Mouse (Mus musculus) midbrain, embryonic 11.5 days (tissue): ENCODE measurements around the gene Frem2. TPM values are rescaled to one million over a fixed set of nuclear protein-coding genes. Genes with fewer than 3 reads are reported as not detected.

ENCODE experiments used
- ATAC-seq: fragments of 200-750 bp; cut with Nextera tagmentation; 2 replicates; pipeline ENCODE4 v1.8.0; 2017; ENCODE audit warnings: moderate TSS enrichment, moderate library complexity; ENCODE audit not compliant: low FRiP score
- DNase-seq: peaks from one replicate; pipeline ENCODE4 v3.0.0; 2015; ENCODE audit warnings: low spot score; ENCODE audit errors: missing footprints
- H3K27ac ChIP-seq: fragments of 300-500 bp; sonication (generic); 2 replicates; pipeline ENCODE4 v1.5.1; 2014; ENCODE audit warnings: low read depth, low read length
- H3K27me3 ChIP-seq: fragments of 300-500 bp; sonication (generic); 2 replicates; pipeline ENCODE4 v1.6.1; 2014; ENCODE audit warnings: mild to moderate bottlenecking, low read length, moderate library complexity, mixed read lengths; ENCODE audit not compliant: control insufficient read depth, insufficient read depth
- H3K36me3 ChIP-seq: fragments of 300-500 bp; sonication (generic); 2 replicates; pipeline ENCODE4 v1.6.1; 2014; ENCODE audit warnings: mild to moderate bottlenecking, low read length, moderate library complexity, mixed read lengths; ENCODE audit not compliant: control insufficient read depth, insufficient read depth
- H3K4me1 ChIP-seq: fragments of 300-500 bp; sonication (generic); 2 replicates; pipeline ENCODE4 v1.6.1; 2014; ENCODE audit warnings: low read length; ENCODE audit not compliant: control insufficient read depth, insufficient read depth
- H3K4me2 ChIP-seq: fragments of 300-500 bp; sonication (generic); 2 replicates; pipeline ENCODE4 v1.6.1; 2014; ENCODE audit warnings: mild to moderate bottlenecking, moderate library complexity
- H3K4me3 ChIP-seq: fragments of 300-500 bp; sonication (generic); 2 replicates; pipeline ENCODE4 v1.5.1; 2014; ENCODE audit warnings: low read depth, low read length
- H3K9ac ChIP-seq: fragments of 300-500 bp; sonication (generic); 2 replicates; pipeline ENCODE4 v1.6.1; 2014; ENCODE audit warnings: low read length
- H3K9me3 ChIP-seq: fragments of 300-500 bp; sonication (generic); 2 replicates; pipeline ENCODE4 v1.6.1; 2016; ENCODE audit warnings: low read length; ENCODE audit not compliant: control insufficient read depth
- WGBS: fragments of 180-500 bp; shearing (Covaris S2); extraction: QIAGEN DNeasy Blood & Tissue Kit; methylation state at CpG from one replicate; pipeline ENCODE4 v1.1.7; 2014; 5-methylcytosine and 5-hydroxymethylcytosine counted together
- polyA plus RNA-seq: library from polyadenylated mRNA; unstranded; fragments of >200 nt; fragmentation: Nextera tagmentation; extraction: Ambion mirVana; gene quantifications from 2 replicates; pipeline ENCODE4 v1.2.1, GENCODE M21; 2014

Gene Frem2
- polyA plus RNA-seq, 1 experiment from 2014 or later, result 1.7 TPM

DNA sequence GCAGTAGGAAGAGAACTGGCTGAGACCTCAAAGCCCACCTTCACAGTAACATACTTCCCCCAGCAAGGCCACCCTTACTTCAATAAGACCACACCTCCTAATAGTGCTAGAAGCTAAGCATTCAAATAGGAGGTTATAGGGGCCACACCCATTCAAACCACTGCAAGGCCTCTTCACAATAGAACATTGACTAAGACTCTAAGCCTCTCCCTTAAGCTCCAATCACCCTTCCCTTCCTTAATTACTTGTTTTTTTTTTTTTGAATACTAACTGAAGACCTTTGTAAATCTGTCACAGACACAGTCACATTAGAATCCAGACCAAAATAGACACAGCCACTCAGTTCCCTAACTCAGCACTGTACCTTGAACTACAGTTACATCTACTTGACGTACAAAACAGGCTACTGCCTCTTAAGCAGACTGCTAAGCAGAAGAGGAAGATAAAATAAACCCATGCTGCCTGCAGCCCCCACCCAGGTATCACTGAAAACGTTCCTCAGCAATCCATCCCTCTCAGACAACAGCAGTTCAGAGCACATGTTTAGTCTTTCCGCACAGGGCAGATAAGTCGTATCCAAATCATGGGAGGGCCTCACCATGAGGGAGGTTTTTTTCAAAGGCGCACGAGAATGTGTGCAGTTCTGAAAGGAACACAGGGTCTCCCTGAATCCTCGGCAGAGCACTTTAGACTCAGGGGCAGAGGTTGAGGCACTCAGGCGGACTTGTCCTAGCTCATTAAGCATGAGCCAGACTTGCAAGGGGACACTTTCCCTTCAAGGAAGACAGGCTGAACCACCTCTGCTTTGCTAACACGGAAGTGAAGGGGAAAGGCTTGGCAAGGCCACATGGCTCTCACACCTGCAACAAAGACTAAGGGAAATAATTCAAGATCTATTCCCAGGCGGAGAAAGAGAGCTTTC is 101.9 kb downstream of the Frem2 start:
- H3K36me3 ChIP-seq, result no peaks in the 10 kb centered on the region
- no peak overlapping the region for H3K9ac ChIP-seq
- H3K9me3 ChIP-seq, result no peaks in the 10 kb centered on the region
- no peaks in the 10 kb centered on the region for H3K4me1 ChIP-seq
- H3K27ac ChIP-seq, result no peak overlapping the region
- 60% methylated on average over 10 of the region's 10 CpGs for WGBS
- no peaks in the 10 kb centered on the region for H3K27me3 ChIP-seq
- peak; percentile 79 for DNase-seq
- H3K4me2 ChIP-seq, result no peak overlapping the region
- ATAC-seq, result no peak
- no peak overlapping the region for H3K4me3 ChIP-seq

DNA sequence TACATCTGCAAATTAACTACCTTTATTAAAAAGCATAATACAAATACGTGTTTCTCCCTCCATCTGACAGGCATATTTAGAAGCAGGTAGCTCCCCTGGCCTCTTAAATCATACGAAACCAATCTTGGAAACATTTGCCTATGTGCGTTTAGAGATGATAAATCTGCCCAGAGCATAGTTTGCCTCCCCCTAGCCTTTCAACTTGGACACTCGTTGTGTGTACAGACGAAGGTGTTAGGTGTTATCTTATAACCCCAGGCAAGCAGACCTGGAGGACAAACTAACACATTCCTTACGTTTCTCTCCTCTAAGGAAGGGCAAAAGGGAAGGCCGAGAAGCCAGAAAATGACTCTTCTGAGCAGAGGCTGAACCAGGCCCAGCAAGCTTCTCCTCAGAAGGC is 104.5 kb downstream of the Frem2 start:
- no peak overlapping the region for H3K4me3 ChIP-seq
- H3K36me3 ChIP-seq, result no peaks in the 10 kb centered on the region
- H3K27ac ChIP-seq, result no peak overlapping the region
- H3K27me3 ChIP-seq, result no peaks in the 10 kb centered on the region
- no peak overlapping the region for H3K9ac ChIP-seq
- 83% methylated on average over 7 of the region's 7 CpGs for WGBS
- no peak overlapping the region for H3K4me2 ChIP-seq
- ATAC-seq, result no peak
- peak; percentile 57 for DNase-seq
- H3K4me1 ChIP-seq, result no peaks in the 10 kb centered on the region
- H3K9me3 ChIP-seq, result no peaks in the 10 kb centered on the region

DNA sequence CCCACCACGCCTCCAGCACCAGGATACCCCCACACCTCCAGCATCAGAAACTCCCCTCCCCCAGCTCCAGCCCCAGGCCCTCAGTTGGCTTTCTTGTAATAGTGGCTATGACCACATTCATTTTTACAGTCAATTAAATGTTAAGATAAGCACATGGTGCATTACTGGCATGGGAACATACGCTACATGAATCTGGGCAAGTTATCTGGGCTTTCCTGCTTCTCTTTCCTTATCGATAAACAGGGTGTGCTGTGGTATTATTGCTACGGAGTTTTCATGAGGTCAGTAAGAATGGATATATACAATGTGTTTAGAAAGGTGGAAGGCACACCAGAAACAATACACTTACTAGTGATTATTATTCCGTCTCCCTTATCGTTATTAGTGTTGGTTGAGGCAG is 125.1 kb downstream of the Frem2 start:
- DNase-seq (no peak), ATAC-seq (no peak)
- H3K9ac ChIP-seq, result no peak overlapping the region
- no peaks in the 10 kb centered on the region for H3K4me1 ChIP-seq
- H3K27me3 ChIP-seq, result no peaks in the 10 kb centered on the region
- H3K9me3 ChIP-seq, result no peaks in the 10 kb centered on the region
- H3K4me2 ChIP-seq, result no peak overlapping the region
- H3K36me3 ChIP-seq, result no peaks in the 10 kb centered on the region
- WGBS, result 92% methylated on average over 6 of the region's 6 CpGs
- no peak overlapping the region for H3K27ac ChIP-seq
- H3K4me3 ChIP-seq, result no peak overlapping the region

DNA sequence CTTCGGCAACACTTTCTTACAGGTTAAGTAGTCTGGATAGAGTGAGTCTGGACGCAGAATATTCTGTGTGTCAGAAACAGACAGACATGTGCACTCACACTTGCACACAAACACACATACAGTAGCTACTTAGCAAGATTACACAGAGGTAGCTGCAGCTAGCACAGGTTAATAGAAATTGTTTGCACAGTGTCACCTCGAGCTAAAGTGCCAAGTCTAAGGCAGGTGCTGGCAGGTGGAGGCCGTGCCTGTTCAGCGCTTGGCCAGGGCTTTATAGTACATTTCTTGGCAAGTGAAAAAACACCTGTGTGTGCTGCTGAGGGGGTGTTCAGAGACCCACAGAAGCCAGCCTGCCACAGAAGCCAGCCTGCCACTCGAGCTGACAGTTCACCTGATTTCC is 126.8 kb downstream of the Frem2 start:
- WGBS, result 91% methylated on average over 6 of the region's 6 CpGs
- H3K27ac ChIP-seq, result no peak overlapping the region
- DNase-seq (no peak), ATAC-seq (no peak)
- no peaks in the 10 kb centered on the region for H3K27me3 ChIP-seq
- H3K4me1 ChIP-seq, result no peaks in the 10 kb centered on the region
- no peak overlapping the region for H3K4me2 ChIP-seq
- H3K4me3 ChIP-seq, result no peak overlapping the region
- no peaks in the 10 kb centered on the region for H3K36me3 ChIP-seq
- H3K9me3 ChIP-seq, result no peaks in the 10 kb centered on the region
- no peak overlapping the region for H3K9ac ChIP-seq

DNA sequence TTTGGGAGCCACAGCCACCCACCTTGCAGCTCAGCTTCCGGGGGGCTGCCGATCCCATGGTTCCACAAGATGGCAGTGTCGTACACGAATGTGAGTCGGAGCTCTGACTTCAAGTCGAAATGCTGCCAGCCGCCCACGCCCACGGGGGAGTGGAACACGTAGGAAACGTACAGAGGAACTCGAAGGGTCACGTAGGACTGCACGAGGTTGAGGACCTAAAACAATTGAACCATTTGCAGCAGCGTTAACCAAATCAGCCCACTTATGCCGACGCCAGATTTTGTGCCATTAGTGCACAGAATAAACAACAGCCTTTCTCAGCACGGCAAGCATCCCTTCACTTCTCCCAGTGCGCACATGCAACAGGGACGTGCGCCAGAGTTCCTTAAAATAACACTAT is 131.4 kb downstream of the Frem2 start:
- DNase-seq (peak; percentile 94), ATAC-seq (peak; percentile 50; the same call in 1 of the 2 replicates)
- Histone ChIP-seq H3K4me2 (peak overlapping the region; percentile 33), H3K4me1 (no peaks in the 10 kb centered on the region), H3K9me3 (no peaks in the 10 kb centered on the region), H3K27ac (no peak overlapping the region), H3K27me3 (no peaks in the 10 kb centered on the region), H3K4me3 (0 out of 2 replicates have a peak overlapping the region, but pooled peaks have one; percentile 12), H3K36me3 (no peaks in the 10 kb centered on the region), H3K9ac (no peak overlapping the region)
- WGBS, result 29% methylated on average over 21 of the region's 21 CpGs

DNA sequence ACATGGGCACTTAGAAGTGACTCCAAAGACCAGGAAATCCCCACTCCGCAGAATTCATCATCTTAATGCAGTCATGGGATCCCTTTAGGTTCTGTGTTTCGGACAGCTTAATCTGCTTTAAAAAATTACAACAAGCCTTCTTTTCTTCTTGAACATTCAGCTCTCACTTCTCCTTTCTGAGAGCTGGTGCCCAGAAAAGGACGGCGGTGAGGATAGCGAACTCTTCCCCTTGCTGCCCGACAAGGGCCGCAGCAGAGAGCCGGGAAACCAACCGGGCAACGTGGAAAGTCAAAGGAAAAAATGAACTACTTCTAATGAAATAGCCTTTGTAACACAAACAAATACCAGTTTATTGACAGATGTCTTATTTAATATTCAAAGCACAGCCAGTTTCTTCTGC is 134.4 kb downstream of the Frem2 start:
- no peaks in the 10 kb centered on the region for H3K36me3 ChIP-seq
- ATAC-seq (no peak), DNase-seq (peak; percentile 81)
- 78% methylated on average over 10 of the region's 10 CpGs for WGBS
- no peak overlapping the region for H3K27ac ChIP-seq
- H3K4me1 ChIP-seq, result no peaks in the 10 kb centered on the region
- no peak overlapping the region for H3K9ac ChIP-seq
- H3K9me3 ChIP-seq, result no peaks in the 10 kb centered on the region
- H3K4me3 ChIP-seq, result no peak overlapping the region
- no peaks in the 10 kb centered on the region for H3K27me3 ChIP-seq
- H3K4me2 ChIP-seq, result no peak overlapping the region

DNA sequence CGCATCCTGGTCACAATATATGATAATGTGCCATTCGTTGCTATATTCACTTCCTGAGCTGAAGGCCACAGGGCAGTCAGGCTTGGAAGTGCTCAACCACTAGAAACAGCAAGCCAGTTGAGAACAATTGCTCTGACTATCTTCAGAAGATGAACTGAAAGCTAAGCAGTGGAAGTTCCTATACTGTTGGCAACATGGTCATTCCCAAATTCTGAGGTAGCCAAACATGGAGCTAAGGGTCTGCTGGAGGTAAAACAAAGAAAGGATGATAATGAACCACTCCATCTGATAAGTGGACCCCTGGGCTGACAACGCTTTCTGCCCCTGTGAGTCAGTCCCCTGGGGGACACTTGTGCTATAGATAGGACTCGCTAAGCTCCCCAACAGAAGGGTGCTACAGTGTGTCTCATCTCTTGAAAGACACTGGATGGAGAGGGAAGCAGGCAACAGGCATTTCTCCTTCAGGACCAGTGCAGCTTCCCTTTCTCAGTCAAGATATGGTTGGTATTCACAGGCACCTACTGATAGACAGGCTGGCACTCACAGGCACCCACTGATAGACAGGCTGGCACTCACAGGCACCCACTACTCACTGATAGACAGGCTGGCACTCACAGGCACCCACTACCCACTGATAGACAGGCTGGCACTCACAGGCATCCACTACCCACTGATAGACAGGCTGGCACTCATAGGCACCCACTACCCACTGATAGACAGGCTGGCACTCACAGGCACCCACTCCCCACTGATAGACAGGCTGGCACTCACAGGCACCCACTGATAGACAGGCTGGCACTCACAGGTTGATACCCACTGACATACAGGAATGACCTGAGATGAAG is 142.7 kb downstream of the Frem2 start:
- no peak for ATAC-seq
- WGBS, result 89% methylated on average over 4 of the region's 4 CpGs
- H3K4me1 ChIP-seq, result no peaks in the 10 kb centered on the region
- no peaks in the 10 kb centered on the region for H3K27me3 ChIP-seq
- DNase-seq, result peak; percentile 54
- no peaks in the 10 kb centered on the region for H3K36me3 ChIP-seq
- no peaks in the 10 kb centered on the region for H3K9me3 ChIP-seq
- H3K4me2 ChIP-seq, result no peak overlapping the region
- H3K27ac ChIP-seq, result no peak overlapping the region
- H3K9ac ChIP-seq, result no peak overlapping the region
- no peak overlapping the region for H3K4me3 ChIP-seq

DNA sequence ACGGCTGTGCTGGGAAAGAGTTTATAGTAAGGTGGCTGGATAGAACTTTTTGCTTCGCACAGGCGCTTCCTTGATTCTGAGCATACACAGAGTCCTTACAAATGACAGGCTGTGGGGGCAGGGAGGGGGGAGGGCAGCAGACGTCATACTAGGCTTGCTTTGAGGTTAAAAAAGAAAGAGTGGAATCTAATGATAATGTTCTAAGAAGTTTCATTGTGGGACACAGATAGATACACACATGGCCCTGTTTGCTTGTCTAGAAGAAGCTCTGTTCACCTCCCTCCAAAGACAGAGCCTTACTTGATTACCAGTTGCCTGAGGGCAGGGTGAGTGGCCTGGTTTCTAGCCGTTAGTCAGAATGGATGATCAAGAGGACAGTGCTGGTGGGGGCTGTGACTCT is 144.1 kb downstream of the Frem2 start:
- Histone ChIP-seq H3K27me3 (no peaks in the 10 kb centered on the region), H3K27ac (no peak overlapping the region), H3K4me2 (no peak overlapping the region), H3K4me1 (no peaks in the 10 kb centered on the region), H3K9ac (no peak overlapping the region), H3K4me3 (no peak overlapping the region), H3K36me3 (no peaks in the 10 kb centered on the region), H3K9me3 (no peaks in the 10 kb centered on the region)
- peak; percentile 62 for DNase-seq
- 66% methylated on average over 5 of the region's 5 CpGs for WGBS
- no peak for ATAC-seq

DNA sequence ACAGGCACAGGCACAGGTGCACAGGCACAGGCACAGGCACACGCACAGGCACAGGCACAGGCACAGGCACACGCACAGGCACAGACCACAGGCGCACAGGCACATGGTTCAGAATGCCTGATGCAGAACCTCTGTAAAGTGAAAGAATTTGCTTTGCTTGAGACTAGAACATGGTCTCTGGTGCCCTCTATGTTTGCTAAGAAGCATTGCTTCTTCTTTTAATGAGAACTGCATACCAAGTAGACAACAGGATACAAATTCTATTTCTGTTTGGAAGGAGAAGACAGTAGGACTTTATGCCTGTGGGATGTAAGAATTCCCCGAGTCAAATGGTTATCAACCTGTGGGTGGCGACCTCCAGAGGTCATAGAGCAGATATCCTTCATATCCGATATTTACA is 154.7 kb downstream of the Frem2 start:
- Histone ChIP-seq H3K36me3 (no peaks in the 10 kb centered on the region), H3K9me3 (no peaks in the 10 kb centered on the region), H3K4me2 (no peak overlapping the region), H3K4me3 (no peak overlapping the region), H3K27me3 (no peaks in the 10 kb centered on the region), H3K9ac (no peak overlapping the region), H3K4me1 (no peaks in the 10 kb centered on the region), H3K27ac (no peak overlapping the region)
- DNase-seq (no peak), ATAC-seq (no peak)
- WGBS, result 77% methylated on average over 6 of the region's 6 CpGs
